Mouse (Mus musculus): ENCODE results near the gene Ralgps2.

GRCm38 (mm10) chr1:156863726-156864125, 75.7 kb downstream of the Ralgps2 start:
- no peak for TF ChIP-seq POLR2A (IDR thresholded peaks at IDR 0.05; ENCODE audit: insufficient read depth, low read length)
- TF ChIP-seq CTCF (IDR thresholded peaks at IDR 0.05; ENCODE audit: low read depth, low read length): no peak
- TF ChIP-seq EP300 (IDR thresholded peaks at IDR 0.05; ENCODE audit: insufficient read depth, low read depth, low read length): no peak

All from ES-Bruce4 (cell line).